Mouse (Mus musculus) heart, embryonic 14.5 days (tissue): ENCODE results near the gene Fzd5. TPM values are rescaled to one million over a fixed set of nuclear protein-coding genes. Genes with fewer than 3 reads are reported as not detected.

Experiments used
- ATAC-seq: fragments of 200-750 bp; cut with Nextera tagmentation; 2 replicates; pipeline ENCODE4 v1.8.0; 2017; ENCODE audit warnings: low read depth, moderate TSS enrichment; ENCODE audit not compliant: insufficient number of reproducible peaks, insufficient read depth, low FRiP score
- H3K27ac ChIP-seq, 2 experiments: fragments of 200-500 bp in 1 of 2; fragments of 300-500 bp in 1 of 2; sonication (generic) in 1 of 2; replicated peaks in 1 of 2; 2 replicates each; pipeline ENCODE4 v1.5.1; 2012 to 2014; ENCODE audit warnings: low read depth in 2 of 2, low read length in 2 of 2, control low read depth in 1 of 2, mild to moderate bottlenecking in 1 of 2, mixed read lengths in 1 of 2; ENCODE audit not compliant: control insufficient read depth in 1 of 2, insufficient read depth in 1 of 2
- H3K27me3 ChIP-seq: fragments of 300-500 bp; sonication (generic); 2 replicates; pipeline ENCODE4 v1.6.1; 2014; ENCODE audit warnings: mild to moderate bottlenecking, low read length, control low read depth; ENCODE audit not compliant: control insufficient read depth, insufficient read depth
- H3K36me3 ChIP-seq: fragments of 300-500 bp; sonication (generic); 2 replicates; pipeline ENCODE4 v1.6.1; 2014; ENCODE audit warnings: mild to moderate bottlenecking, control low read depth, low read length, mixed read lengths; ENCODE audit not compliant: control insufficient read depth, insufficient read depth
- H3K4me1 ChIP-seq, 2 experiments: fragments of 200-500 bp in 1 of 2; fragments of 300-500 bp in 1 of 2; sonication (generic) in 1 of 2; 2 replicates each; pipeline ENCODE4 v1.6.1; 2012 to 2014; ENCODE audit warnings: low read length in 2 of 2, control low read depth in 1 of 2, mixed read lengths in 1 of 2; ENCODE audit not compliant: control insufficient read depth in 2 of 2, insufficient read depth in 2 of 2
- H3K4me2 ChIP-seq: fragments of 300-500 bp; sonication (generic); 2 replicates; pipeline ENCODE4 v1.6.1; 2014; ENCODE audit warnings: mild to moderate bottlenecking, low read length
- H3K4me3 ChIP-seq, 2 experiments: fragments of 200-500 bp in 1 of 2; fragments of 300-500 bp in 1 of 2; sonication (generic) in 1 of 2; 2 replicates each; pipeline ENCODE4 v1.5.1; 2012 to 2014; ENCODE audit warnings: low read length in 2 of 2, mild to moderate bottlenecking in 2 of 2, control low read depth in 1 of 2, low read depth in 1 of 2, moderate library complexity in 1 of 2; ENCODE audit not compliant: control insufficient read depth in 1 of 2, insufficient read depth in 1 of 2
- H3K9ac ChIP-seq: fragments of 300-500 bp; sonication (generic); 2 replicates; pipeline ENCODE4 v1.6.1; 2014; ENCODE audit warnings: mild to moderate bottlenecking, low read length
- H3K9me3 ChIP-seq: fragments of 300-500 bp; sonication (generic); 2 replicates; pipeline ENCODE4 v1.6.1; 2016; ENCODE audit warnings: low read length, control low read depth; ENCODE audit not compliant: control insufficient read depth
- WGBS: fragments of 180-500 bp; shearing (Covaris S2); extraction: QIAGEN DNeasy Blood & Tissue Kit; methylation state at CpG from one replicate; pipeline ENCODE4 v1.1.7; 2014; 5-methylcytosine and 5-hydroxymethylcytosine counted together
- polyA plus RNA-seq: library from polyadenylated mRNA; unstranded; fragments of >200 nt; fragmentation: Nextera tagmentation; extraction: Ambion mirVana; gene quantifications from 2 replicates; pipeline ENCODE4 v1.2.1, GENCODE M21; 2014

Fzd5 gene
- polyA plus RNA-seq, 1 experiment from 2014 or later: 1.7 TPM

GRCm38 (mm10) chr1:64738661-64739082 lies 1.1 kb upstream of the Fzd5 start:
- no peaks in the 10 kb centered on the region for H3K36me3 ChIP-seq
- ATAC-seq: no peak
- H3K27me3 ChIP-seq: peaks cover 9% of the 10 kb centered on the region
- H3K4me3 ChIP-seq: peak overlapping the region; percentile 50 to 81
- no peaks in the 10 kb centered on the region for H3K9me3 ChIP-seq
- H3K4me1 ChIP-seq: peaks cover 22 to 35% of the 10 kb centered on the region in 2 experiments
- 0% methylated on average over 14 of the region's 14 CpGs for WGBS
- H3K27ac ChIP-seq: peak overlapping the region; percentile 54 to 76
- peak overlapping the region; percentile 97 for H3K4me2 ChIP-seq
- peak overlapping the region; percentile 56 for H3K9ac ChIP-seq

GRCm38 (mm10) chr1:64738180-64738555 lies 617 bp upstream of the Fzd5 start:
- no peaks in the 10 kb centered on the region for H3K9me3 ChIP-seq
- H3K27ac ChIP-seq: peak overlapping the region; percentile 54 to 76
- peak overlapping the region; percentile 50 to 81 for H3K4me3 ChIP-seq
- ATAC-seq: no peak
- WGBS: 0% methylated on average over 11 of the region's 11 CpGs
- H3K4me1 ChIP-seq: peaks cover 22 to 38% of the 10 kb centered on the region in 2 experiments
- H3K4me2 ChIP-seq: peak overlapping the region; percentile 97
- H3K27me3 ChIP-seq: peaks cover 9% of the 10 kb centered on the region
- H3K9ac ChIP-seq: peak overlapping the region; percentile 56
- H3K36me3 ChIP-seq: no peaks in the 10 kb centered on the region

GRCm38 (mm10) chr1:64736681-64737501 lies 660 bp downstream of the Fzd5 start:
- peaks cover 28 to 51% of the 10 kb centered on the region in 2 experiments for H3K4me1 ChIP-seq
- no peaks in the 10 kb centered on the region for H3K36me3 ChIP-seq
- H3K9me3 ChIP-seq: no peaks in the 10 kb centered on the region
- peak overlapping the region; percentile 97 for H3K4me2 ChIP-seq
- peak overlapping the region; percentile 81 to 90 for H3K4me3 ChIP-seq
- H3K9ac ChIP-seq: peak overlapping the region; percentile 85
- no peak for ATAC-seq
- under 1% methylated on average over 53 of the region's 56 CpGs for WGBS
- peaks cover 9% of the 10 kb centered on the region for H3K27me3 ChIP-seq
- peak overlapping the region; percentile 75 to 84 for H3K27ac ChIP-seq

DNA sequence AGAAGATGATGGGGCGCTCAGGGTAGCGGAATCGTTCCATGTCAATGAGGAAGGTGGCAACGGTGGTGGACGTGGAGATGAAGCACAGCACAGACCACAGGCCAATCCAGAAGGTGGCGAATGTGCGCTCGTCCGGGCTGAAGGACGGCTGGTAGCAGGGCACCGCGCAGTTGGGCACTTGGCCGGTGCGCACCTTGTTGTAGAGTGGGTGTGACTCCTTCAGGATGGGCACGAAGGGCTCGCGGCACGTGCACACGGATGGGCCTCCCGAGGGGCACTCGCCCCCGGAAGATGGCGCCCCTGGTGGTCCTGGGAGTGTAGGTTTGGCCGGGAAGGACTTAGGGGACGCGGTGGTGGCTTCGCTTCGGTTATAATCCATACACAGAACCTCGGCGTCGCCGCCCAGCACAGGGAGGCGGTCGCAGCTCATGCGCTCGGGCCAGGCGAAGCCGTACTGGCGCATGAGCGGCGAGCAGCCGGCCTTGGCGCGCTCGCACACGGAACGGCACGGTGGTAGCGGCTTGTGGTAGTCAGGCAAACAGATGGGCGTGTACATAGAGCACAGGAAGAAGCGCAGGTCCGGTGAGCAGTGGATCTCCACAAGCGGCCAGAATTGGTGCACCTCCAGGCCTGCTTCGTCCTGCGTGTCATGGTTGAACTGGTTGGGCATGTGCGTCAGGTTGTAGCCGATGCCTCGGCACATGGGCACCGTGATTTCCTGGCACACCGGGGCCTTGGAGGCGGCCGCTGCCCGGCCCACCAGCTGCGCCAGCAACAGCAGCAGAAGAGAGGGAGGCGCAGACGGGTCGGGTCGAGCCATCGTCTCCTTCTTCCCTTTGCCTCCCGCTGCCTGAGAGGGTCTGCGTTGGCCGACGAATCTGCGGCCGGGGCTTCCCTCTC lies 1.5 kb downstream of the Fzd5 start:
- ATAC-seq: no peak
- H3K4me3 ChIP-seq: peak overlapping the region; percentile 81 to 90
- H3K9ac ChIP-seq: peak overlapping the region; percentile 85
- H3K9me3 ChIP-seq: no peaks in the 10 kb centered on the region
- peaks cover 28 to 51% of the 10 kb centered on the region in 2 experiments for H3K4me1 ChIP-seq
- 0 out of 4 replicates have a peak overlapping the region, but pooled peaks of 1 of the 2 experiments have one; percentile 12 for H3K27ac ChIP-seq
- peaks cover 9% of the 10 kb centered on the region for H3K27me3 ChIP-seq
- peak overlapping the region; percentile 97 for H3K4me2 ChIP-seq
- no peaks in the 10 kb centered on the region; the same call in 1 of the 2 replicates for H3K36me3 ChIP-seq
- 9% methylated on average over 75 of the region's 75 CpGs for WGBS

DNA sequence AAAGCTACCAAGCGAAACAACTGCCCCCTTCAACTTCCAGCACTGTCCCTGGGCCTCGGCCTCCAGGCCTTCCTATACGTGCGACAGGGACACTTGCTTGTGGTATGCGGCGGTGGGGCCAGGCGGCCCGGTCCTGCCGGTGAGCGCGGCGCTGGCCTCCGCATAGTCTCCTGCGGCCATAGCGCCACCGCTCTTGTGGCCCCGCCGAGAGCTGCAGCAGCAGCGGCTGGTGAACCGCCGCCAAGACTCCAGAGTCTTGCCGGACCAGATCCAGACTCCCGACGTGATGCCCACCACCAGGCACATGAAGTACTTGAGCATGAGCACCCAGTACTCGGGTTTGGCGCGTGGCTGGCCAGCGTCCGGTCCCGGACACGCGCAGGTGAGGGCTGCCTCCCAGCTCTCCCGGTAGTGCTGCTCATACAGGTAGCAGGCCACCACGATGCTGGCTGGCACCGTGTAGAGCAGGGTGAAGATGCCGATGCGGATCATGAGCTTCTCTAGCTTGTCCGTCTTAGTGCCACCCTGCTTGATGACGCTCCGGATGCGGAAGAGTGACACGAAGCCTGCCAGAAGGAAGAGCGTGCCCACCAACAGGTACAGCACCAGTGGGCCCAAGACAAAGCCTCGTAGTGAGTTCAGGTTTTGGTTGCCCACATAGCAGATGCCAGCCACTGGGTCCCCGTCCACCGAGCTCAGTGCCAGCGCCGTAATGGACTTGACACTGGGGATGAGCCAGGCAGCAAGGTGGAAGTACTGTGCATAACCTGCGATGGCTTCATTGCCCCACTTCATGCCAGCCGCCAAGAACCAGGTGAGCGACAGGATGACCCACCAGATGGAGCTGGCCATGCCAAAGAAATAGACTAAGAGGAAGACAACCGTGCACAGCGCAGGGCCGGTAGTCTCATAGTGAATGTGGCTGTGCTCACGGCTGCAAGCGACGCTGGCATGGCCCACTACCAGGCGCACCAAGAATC lies 2.5 kb downstream of the Fzd5 start:
- Histone ChIP-seq H3K9me3 (no peaks in the 10 kb centered on the region), H3K4me2 (peak overlapping the region; percentile 97), H3K9ac (peak overlapping the region; percentile 60), H3K36me3 (no peaks in the 10 kb centered on the region; the same call in 1 of the 2 replicates), H3K27me3 (peaks cover 9% of the 10 kb centered on the region), H3K4me3 (peak overlapping the region; percentile 45 to 81), H3K27ac (no peak overlapping the region), H3K4me1 (peaks cover 28 to 51% of the 10 kb centered on the region in 2 experiments)
- ATAC-seq: no peak
- WGBS: 38% methylated on average over 58 of the region's 58 CpGs

GRCm38 (mm10) chr1:64733453-64734245 lies 3.9 kb downstream of the Fzd5 start:
- ATAC-seq: no peak
- H3K4me3 ChIP-seq: peak overlapping the region in 1 of 2 experiments; percentile 81; a peak in 2 of 4 replicates
- H3K9ac ChIP-seq: peak overlapping the region; percentile 60; the same call in 1 of the 2 replicates
- H3K36me3 ChIP-seq: no peaks in the 10 kb centered on the region; the same call in 1 of the 2 replicates
- WGBS: 61% methylated on average over 11 of the region's 11 CpGs
- H3K4me2 ChIP-seq: no peak overlapping the region
- no peaks in the 10 kb centered on the region for H3K9me3 ChIP-seq
- no peak overlapping the region for H3K27ac ChIP-seq
- H3K27me3 ChIP-seq: peaks cover 9% of the 10 kb centered on the region
- peaks cover 25 to 42% of the 10 kb centered on the region in 2 experiments for H3K4me1 ChIP-seq
